Mouse (Mus musculus): ENCODE measurements around the gene Cd36.
"Not testable (repeated sequence)": the region's sequence is repeated elsewhere in the genome, so short reads cannot be mapped to it uniquely, and the experiment has no call there.

Gene Cd36

DNA sequence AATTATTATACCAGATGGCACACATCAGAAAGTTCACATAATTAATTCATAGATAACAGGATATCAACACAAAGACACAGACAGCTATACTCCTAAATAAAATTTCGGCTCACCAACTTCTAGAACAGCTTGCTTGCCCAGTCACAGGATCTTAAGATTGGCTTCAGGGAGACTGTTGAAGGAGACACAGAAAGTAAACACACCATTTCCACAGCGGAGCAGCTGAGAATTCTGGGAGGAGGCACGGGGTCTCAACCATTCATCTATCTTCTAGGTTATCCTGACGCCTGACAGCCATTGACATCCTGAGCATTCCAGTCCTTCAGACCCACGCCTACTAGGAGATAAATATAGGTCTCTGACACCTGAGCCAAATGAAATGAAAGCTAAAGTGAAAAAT, at the start of gene Cd36:
Gene Cd36 (minus strand): TSS at position 204 of the 400 bp plus-strand sequence.
- peak; percentile 8 for DNase-seq

DNA sequence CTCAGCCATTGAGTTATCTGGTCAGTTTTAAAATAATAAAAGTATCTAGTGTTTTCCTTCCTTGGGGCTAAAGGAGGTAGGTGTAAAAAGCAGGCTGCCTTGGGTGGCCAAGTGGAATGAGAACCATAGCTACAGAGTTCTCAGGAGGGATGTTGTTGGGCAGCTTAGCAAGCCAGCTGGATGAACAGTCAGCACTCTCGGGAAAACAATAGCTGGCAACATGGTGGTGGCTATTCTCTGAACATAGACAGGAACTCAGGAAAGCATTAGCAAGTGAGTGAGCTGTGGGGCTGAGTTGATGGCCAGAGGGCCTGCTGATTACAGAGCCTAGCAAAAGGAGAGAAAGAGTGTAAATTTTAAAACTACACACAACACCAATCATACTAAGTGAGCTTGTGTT, 45.9 kb upstream of the Cd36 start:
- no peak for DNase-seq

DNA sequence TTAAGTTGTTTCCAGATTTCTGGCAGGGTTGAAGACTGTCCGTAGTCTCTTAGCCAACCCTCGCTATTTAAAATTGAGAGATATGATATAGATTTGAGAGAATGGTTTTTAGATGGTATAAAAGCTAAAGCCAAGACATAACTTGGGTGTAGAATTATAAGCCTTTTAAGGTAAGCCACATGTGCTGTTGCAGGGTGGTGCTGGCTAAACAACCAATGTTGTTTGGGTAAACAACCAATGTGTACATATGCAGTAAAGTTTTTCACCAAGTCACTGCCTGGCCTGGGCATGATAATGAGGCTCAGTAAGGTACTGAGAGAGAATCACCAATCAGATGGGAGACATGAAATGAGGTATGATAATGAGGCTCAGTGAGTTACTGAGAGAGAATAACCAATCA, 43.0 kb upstream of the Cd36 start:
- not testable (repeated sequence) for DNase-seq

GRCm38 (mm10) chr5:17929006-17929567, 40.5 kb upstream of the Cd36 start:
- DNase-seq = peak; percentile 10

- peak; percentile 58 for DNase-seq
Observed at GRCm38 (mm10) chr5:17928471-17928870, 39.9 kb upstream of the Cd36 start.

GRCm38 (mm10) chr5:17924085-17924518, 35.5 kb upstream of the Cd36 start:
- peak; percentile 28 for DNase-seq

DNA sequence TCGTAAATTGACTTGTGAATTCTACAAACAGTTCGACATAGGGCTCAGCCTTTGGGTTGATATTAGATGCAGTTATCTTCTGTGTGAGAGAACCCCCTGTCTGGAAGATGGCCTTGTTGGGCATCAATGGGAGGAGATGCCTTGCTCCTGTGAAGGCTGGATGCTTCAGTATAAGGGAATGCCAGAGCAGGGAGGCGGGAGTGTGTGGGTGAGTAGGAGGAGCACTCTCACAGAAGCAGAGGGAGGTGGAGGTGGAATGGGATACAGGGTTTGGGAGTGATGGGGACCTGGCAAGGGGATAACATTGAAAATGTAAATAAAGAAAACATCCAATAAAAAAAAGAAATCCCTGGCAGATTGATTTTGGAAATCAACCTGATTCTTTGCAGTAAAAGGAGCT, 35.0 kb upstream of the Cd36 start:
- peak; percentile 11 for DNase-seq

- DNase-seq = peak; percentile 20
Observed at GRCm38 (mm10) chr5:17918966-17919365, 30.4 kb upstream of the Cd36 start.

DNA sequence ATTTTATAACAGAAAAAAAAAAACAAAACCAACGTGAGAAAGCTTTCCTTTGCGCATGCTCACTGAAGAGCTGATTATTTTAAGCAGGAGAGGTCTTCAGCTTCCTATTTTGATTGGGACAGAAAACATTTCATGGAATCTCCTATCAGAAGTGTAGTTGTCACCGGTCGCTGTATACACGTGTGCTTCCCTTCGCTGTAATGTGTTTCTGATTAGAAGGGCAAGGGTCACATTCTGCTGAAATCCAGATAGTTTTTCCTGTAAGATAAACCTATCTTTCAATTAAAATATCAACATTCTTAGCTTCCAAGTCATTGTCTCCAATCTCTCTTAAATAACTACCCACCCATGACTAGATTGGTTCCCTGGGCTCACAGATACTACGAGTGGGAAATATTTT, 16.2 kb upstream of the Cd36 start:
- no peak for DNase-seq

DNA sequence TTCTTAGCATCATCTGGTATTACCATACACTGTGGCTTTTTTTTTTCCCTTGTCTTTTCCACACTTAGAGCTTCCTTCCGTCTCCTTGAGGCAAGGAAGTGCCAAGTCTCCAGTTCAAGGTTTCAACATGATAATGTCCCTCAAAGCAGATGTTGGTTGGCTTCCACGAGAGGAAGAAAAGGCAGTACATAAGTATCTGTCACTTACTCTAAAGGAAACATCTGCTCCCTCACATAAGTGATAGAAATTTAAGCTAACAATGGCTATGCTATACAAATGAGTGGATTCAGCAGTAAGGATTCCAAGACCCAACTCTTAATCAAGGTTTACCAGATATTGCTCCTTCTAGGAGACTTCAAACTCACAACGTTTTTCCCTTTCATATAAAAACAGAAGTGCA, 10.3 kb upstream of the Cd36 start:
- no peak for DNase-seq

GRCm38 (mm10) chr5:17897641-17898040, 9.0 kb upstream of the Cd36 start:
- DNase-seq = not testable (repeated sequence)

DNA sequence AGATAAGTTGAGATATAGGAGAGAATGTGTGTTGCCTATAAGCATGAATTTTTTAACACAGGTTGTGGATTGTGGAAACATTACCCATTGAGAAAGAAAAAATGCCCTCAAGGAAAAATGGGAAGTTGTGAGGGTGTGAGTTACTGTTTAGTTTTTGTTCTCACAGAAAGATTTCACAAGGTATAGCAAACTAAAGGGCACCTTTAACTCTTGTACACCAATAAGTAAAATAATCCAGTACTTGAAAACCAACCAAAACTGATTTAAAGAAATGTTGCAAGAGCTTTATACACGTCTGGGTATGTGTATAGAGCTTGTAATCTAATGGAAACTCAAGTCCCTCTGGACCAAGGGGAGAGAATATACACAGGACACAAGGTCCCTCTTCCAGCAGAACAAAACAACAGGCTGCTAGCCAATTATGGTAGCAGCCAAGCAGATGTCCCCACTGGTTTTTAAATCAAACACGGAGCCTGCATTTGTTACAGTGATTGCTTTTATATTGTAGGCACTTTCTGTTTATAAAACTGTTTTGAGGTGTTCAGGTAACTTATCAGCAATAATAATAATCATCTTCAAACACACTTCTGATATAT, 5.1 kb upstream of the Cd36 start:
- no peak for DNase-seq

DNA sequence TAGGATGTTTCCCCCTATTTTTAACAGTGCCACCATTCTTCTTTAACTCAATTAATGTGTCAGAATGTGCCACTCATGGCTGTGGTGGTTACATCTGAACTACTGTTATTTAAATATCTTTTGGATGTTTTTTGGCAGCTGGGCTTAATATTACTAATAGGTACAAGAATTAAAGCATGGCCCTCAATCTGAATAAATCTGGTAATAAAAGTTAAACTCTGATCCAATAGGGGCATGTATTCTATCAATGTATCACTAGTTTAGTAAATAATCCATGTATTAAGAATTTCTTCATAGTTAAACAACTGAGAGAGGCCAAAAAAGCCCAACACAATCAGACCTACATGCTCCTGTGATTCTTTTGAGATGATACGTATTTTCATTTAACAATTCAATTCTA, 690 bp upstream of the Cd36 start:
- no peak for DNase-seq

GRCm38 (mm10) chr5:17886377-17886776, 2.2 kb downstream of the Cd36 start:
- DNase-seq = no peak

GRCm38 (mm10) chr5:17883357-17883875, 5.2 kb downstream of the Cd36 start:
- no peak for DNase-seq

- no peak for DNase-seq
Observed at GRCm38 (mm10) chr5:17881542-17881896, 7.1 kb downstream of the Cd36 start.

DNA sequence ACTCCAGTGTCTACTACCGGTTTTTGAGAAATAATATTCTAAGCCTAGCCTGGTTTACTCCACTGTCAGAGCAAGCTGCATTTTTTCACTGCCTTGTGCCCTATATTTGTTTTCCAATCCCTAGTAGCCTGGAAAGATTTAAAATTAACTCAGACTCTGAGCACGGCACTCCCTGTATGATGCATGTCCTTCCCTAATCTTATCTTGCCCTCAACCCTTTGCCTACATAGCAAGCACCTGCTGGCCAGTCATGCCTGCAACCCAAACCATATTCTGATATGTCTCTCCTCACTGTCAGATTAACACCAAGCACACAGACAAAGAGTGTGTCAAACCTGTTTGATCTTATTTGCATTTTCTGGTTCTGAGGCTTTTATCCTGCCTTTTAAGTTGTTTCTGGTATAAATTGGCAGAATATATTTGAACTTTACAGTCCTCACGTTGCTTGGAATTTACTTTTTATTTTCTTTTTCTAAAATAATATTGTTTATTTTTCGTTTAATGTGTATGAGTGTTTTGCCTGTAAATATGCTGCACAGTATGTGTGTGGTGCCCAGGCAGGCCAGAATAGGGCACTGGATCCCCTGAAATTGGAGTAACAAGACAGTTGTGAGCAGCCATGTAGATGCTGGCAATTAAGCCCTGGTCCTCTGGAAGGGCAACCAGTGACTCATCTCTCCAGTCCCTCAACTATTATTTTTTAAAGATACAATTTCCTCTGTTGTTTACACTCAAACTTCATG, 7.6 kb downstream of the Cd36 start:
- DNase-seq = no peak

- no peak for DNase-seq
Observed at GRCm38 (mm10) chr5:17879924-17880323, 8.7 kb downstream of the Cd36 start.

GRCm38 (mm10) chr5:17877044-17877443, 11.6 kb downstream of the Cd36 start:
- no peak for DNase-seq

GRCm38 (mm10) chr5:17876637-17877036, 12.0 kb downstream of the Cd36 start:
- DNase-seq = no peak

DNA sequence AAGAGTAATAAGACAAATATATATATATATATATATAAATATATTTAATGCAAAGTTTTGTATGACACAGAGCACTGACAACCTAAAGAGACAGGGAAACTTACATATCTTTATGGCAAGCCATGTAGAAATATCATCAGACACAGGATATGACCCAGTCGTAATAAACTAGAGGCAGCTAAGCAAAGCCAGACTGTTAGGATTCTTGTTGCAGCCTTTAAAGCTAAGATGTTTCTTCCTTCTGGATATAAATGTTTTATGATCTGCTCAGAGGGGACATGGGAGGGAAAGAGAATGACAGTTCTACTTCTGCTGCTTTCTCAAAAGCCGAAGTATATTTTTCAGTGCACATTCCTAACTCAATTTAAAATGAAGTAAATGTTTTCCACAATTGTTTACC, 14.3 kb downstream of the Cd36 start:
- DNase-seq = no peak

DNA sequence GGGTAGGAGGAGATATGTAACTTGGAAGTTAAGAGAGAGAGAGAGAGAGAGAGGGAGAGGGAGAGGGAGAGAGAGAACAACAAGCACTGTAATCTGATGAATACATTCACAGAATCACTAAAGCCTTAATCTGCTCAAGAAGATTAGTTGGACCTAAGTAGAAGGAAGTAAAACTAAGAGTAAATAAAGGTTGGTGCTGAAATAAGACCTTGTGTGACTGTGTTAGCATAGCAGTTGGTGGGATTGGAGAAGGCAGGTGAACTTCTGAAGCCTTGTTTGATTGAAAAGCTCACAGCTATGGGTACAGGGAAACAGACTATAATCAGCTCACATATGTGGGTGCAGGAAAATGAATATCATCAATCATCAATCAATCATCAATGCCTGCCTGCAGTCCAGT, 23.2 kb downstream of the Cd36 start:
- no peak for DNase-seq

DNA sequence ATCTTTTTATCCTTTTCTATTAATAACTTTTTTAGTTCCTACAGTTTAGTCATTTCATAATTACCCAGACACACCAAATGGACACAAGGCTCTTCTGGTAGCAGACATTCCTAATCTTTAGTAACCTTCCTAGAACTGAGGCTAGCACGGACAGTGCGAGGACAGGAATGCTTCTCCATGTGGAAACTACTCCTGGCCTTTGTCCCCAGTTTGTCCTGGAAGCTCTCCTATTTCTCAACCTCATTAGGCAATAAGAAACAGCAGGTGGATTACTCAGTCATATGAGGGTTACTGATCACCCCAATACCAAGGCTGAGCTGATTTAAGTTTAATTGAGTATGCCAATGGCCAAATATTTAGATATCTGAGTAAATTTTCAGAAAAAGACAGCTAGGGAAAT, 25.5 kb downstream of the Cd36 start:
- DNase-seq = no peak

DNA sequence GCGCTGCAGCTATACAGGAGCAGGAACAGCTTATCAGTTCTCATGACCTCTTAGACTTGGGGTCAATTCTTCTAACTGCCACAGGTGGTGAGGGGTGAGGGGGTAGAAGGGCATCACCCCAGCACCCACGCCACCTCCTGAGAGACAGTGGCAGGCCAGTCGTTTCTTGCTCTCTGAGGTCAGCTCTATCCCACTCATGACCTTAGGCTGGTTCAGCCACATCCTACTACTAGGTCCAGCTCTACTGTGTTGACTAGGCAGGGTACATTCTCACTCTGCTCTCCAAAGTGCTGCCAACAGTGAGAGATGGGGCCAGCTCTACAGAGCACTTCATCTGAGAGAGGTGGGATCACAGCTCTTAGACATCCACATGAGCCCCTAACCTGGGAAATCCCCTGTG, 30.2 kb downstream of the Cd36 start:
- no peak for DNase-seq

Data from kidney, postnatal 10 days (tissue).